Mouse (Mus musculus): ENCODE measurements around the gene Susd1. TPM values are rescaled to one million over a fixed set of nuclear protein-coding genes. Genes with fewer than 3 reads are reported as not detected.
A peak's percentile ranks its signal among the peaks of the same experiment; 100 is the strongest.

Susd1 gene
- polyA plus RNA-seq, 1 experiment from 2014 or later: 3.6 TPM

DNA sequence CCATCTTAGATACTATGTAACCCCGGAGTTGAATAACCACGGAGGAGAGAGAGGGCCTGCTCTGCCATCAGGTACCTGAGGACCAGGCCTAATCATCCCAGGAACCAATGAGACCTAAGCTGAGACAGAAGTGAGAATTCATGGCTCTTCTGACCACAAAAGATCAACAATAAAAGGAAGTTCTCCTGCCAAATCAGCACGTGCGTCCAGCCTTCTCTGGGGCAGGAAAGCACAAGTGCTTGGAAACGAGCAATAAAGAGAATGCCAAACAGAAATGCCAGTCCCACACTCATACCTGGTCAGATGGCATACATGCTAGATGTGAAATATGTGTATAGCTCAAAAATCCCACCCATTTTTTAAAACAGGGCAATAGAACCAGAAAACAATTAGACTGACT is 58.6 kb downstream of the Susd1 start:
- no peaks in the 10 kb centered on the region for H3K9me3 ChIP-seq (ENCODE audit: control insufficient read depth, low read length)
- 72% methylated on average over 5 of the region's 5 CpGs for WGBS
- H3K27ac ChIP-seq (replicated peaks in 1 of 2; ENCODE audit: control insufficient read depth in 1 of 2, insufficient read depth in 1 of 2, low read depth in 2 of 2, low read length in 2 of 2): no peak overlapping the region
- peaks cover 0 to 3% of the 10 kb centered on the region in 2 experiments; a peak in 1 of 4 replicates for H3K4me1 ChIP-seq (ENCODE audit: control insufficient read depth in 2 of 2, insufficient read depth in 2 of 2, low read length in 2 of 2)
- ATAC-seq (ENCODE audit: insufficient number of reproducible peaks, insufficient read depth, low FRiP score, low read depth): no peak
- H3K4me3 ChIP-seq (ENCODE audit: control insufficient read depth in 1 of 2, insufficient read depth in 1 of 2, low read depth in 1 of 2, low read length in 2 of 2): no peak overlapping the region
- H3K27me3 ChIP-seq (ENCODE audit: control insufficient read depth, insufficient read depth, low read length): no peaks in the 10 kb centered on the region
- H3K4me2 ChIP-seq (ENCODE audit: low read length): no peak overlapping the region
- no peaks in the 10 kb centered on the region for H3K36me3 ChIP-seq (ENCODE audit: control insufficient read depth, insufficient read depth, low read length)
- H3K9ac ChIP-seq (ENCODE audit: low read length): no peak overlapping the region

DNA sequence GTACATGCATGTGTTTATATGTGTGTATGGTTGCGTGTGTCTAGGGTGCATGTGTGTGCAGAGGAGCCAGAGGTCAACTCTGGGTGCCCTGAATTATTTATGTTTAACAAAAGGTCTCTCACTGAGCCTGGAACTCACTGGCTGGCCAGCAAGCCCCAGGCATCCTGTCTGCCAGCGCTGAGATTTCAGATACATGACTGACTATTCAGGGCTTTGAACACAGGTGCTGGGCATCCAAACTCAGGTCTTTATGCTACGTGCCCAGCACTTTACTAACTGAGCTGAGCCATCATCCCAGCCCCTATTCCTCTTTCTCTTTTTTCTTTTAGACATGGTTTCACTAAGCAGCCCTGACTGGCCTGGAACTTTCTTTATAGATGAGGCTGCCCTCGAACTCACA is 59.8 kb downstream of the Susd1 start:
- 90% methylated on average over 4 of the region's 4 CpGs for WGBS
- ATAC-seq (ENCODE audit: insufficient number of reproducible peaks, insufficient read depth, low FRiP score, low read depth): no peak

DNA sequence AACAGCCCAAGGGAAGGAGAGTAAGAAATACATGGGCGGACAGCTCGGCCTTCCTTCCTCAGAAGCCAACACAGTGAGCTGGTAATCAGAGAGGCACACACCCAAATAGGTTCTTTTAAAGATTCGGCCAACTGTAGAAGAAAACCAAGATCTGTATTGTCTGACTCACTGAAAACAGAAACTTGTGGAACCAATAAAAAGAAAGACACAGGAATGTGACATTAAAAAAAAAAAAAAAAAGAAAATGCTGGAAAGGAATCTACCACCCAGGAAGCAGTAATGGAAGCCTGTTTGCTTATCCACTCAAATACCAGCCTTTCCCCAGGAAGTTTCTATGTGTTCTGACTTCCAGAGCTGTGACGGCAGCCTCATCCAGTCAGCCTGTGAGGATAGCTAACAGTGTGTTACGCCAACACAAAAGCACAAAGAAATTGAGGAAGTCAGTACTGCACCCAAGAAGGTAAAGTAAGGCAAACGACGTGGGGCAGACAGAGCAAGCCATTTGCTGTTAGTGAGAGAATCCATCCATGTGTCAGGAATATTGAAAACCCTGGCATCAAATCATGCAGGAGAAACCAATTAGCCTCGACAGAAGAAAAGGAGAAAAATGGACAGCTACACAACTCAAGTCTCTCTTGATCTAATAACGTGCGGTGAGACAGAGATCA is 64.0 kb downstream of the Susd1 start:
- H3K9ac ChIP-seq (ENCODE audit: low read length): no peak overlapping the region
- 77% methylated on average over 10 of the region's 10 CpGs for WGBS
- no peak overlapping the region for H3K4me3 ChIP-seq (ENCODE audit: control insufficient read depth in 1 of 2, insufficient read depth in 1 of 2, low read depth in 1 of 2, low read length in 2 of 2)
- ATAC-seq (ENCODE audit: insufficient number of reproducible peaks, insufficient read depth, low FRiP score, low read depth): no peak
- H3K4me1 ChIP-seq (ENCODE audit: control insufficient read depth in 2 of 2, insufficient read depth in 2 of 2, low read length in 2 of 2): peaks cover 4 to 11% of the 10 kb centered on the region in 2 experiments
- no peaks in the 10 kb centered on the region for H3K27me3 ChIP-seq (ENCODE audit: control insufficient read depth, insufficient read depth, low read length)
- no peak overlapping the region for H3K27ac ChIP-seq (replicated peaks in 1 of 2; ENCODE audit: control insufficient read depth in 1 of 2, insufficient read depth in 1 of 2, low read depth in 2 of 2, low read length in 2 of 2)
- H3K4me2 ChIP-seq (ENCODE audit: low read length): no peak overlapping the region
- no peaks in the 10 kb centered on the region for H3K9me3 ChIP-seq (ENCODE audit: control insufficient read depth, low read length)
- H3K36me3 ChIP-seq (ENCODE audit: control insufficient read depth, insufficient read depth, low read length): no peaks in the 10 kb centered on the region

More for the DNA sequence above, 59.8 kb downstream of the Susd1 start:
- Histone ChIP-seq H3K9me3 (ENCODE audit: control insufficient read depth, low read length) (no peaks in the 10 kb centered on the region), H3K27ac (replicated peaks in 1 of 2; ENCODE audit: control insufficient read depth in 1 of 2, insufficient read depth in 1 of 2, low read depth in 2 of 2, low read length in 2 of 2) (no peak overlapping the region), H3K4me3 (ENCODE audit: control insufficient read depth in 1 of 2, insufficient read depth in 1 of 2, low read depth in 1 of 2, low read length in 2 of 2) (no peak overlapping the region), H3K27me3 (ENCODE audit: control insufficient read depth, insufficient read depth, low read length) (no peaks in the 10 kb centered on the region), H3K4me2 (ENCODE audit: low read length) (no peak overlapping the region), H3K9ac (ENCODE audit: low read length) (no peak overlapping the region), H3K4me1 (ENCODE audit: control insufficient read depth in 2 of 2, insufficient read depth in 2 of 2, low read length in 2 of 2) (no peaks in the 10 kb centered on the region; a peak in 1 of 4 replicates), H3K36me3 (ENCODE audit: control insufficient read depth, insufficient read depth, low read length) (no peaks in the 10 kb centered on the region)

DNA sequence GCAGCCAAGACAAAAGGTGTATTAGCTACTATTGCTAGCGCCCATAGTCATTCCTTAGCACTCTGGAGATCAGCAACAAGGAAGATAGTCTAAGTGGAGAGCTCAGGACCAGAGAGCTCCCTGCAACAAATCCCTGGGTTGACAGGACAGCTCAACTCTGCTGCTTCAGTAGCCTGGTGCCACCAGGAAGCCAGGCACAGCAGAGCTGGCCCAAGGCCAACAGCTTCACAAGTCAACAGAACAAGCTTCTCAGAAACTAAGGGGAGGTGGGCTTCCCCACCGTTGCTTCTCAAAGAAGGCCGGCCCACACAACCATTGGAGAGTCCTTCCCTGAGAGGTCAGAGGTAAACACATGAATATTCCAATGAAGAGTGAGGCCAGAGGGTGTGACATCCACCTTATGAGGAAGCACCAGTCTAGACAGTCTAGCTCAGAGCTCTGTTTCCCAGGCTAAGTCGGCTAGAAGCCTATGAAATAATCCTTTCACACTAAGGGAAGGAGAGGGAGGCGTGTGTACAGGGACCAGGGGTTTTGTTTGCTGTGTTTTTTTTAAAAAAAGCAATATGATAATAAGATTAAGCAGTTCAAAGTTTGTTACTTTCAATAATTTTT is 65.8 kb downstream of the Susd1 start:
- Histone ChIP-seq H3K9me3 (ENCODE audit: control insufficient read depth, low read length) (no peaks in the 10 kb centered on the region), H3K9ac (ENCODE audit: low read length) (no peak overlapping the region), H3K4me2 (ENCODE audit: low read length) (no peak overlapping the region), H3K36me3 (ENCODE audit: control insufficient read depth, insufficient read depth, low read length) (no peaks in the 10 kb centered on the region), H3K27ac (replicated peaks in 1 of 2; ENCODE audit: control insufficient read depth in 1 of 2, insufficient read depth in 1 of 2, low read depth in 2 of 2, low read length in 2 of 2) (0 out of 4 replicates have a peak overlapping the region, but pooled peaks of 1 of the 2 experiments have one; percentile 19), H3K4me1 (ENCODE audit: control insufficient read depth in 2 of 2, insufficient read depth in 2 of 2, low read length in 2 of 2) (peaks cover 8 to 15% of the 10 kb centered on the region in 2 experiments), H3K4me3 (ENCODE audit: control insufficient read depth in 1 of 2, insufficient read depth in 1 of 2, low read depth in 1 of 2, low read length in 2 of 2) (no peak overlapping the region), H3K27me3 (ENCODE audit: control insufficient read depth, insufficient read depth, low read length) (no peaks in the 10 kb centered on the region)
- 40% methylated on average over 5 of the region's 5 CpGs for WGBS
- ATAC-seq (ENCODE audit: insufficient number of reproducible peaks, insufficient read depth, low FRiP score, low read depth): no peak

DNA sequence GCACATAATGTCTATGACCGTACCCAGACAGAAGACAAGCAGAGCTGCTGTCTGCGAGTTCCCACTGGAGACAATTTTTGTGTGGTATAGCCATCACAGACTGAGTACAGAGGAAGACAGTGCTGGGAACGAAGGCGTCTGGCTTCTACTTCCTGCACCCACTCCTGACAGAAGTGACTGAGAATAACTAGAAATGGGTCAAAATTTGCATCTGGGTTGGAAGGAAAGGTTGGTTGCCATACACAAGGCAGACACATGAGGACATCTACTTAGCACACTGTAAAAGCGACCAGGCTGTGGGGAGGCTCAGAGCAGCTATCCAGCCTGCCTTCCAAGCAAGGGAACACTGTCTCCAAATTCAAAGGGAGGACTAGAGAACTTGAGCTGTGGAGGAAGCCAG is 66.5 kb downstream of the Susd1 start:
- H3K9me3 ChIP-seq (ENCODE audit: control insufficient read depth, low read length): no peaks in the 10 kb centered on the region
- no peaks in the 10 kb centered on the region for H3K36me3 ChIP-seq (ENCODE audit: control insufficient read depth, insufficient read depth, low read length)
- H3K9ac ChIP-seq (ENCODE audit: low read length): no peak overlapping the region
- no peak overlapping the region for H3K4me2 ChIP-seq (ENCODE audit: low read length)
- H3K27me3 ChIP-seq (ENCODE audit: control insufficient read depth, insufficient read depth, low read length): no peaks in the 10 kb centered on the region
- 87% methylated on average over 5 of the region's 5 CpGs for WGBS
- no peak overlapping the region for H3K4me3 ChIP-seq (ENCODE audit: control insufficient read depth in 1 of 2, insufficient read depth in 1 of 2, low read depth in 1 of 2, low read length in 2 of 2)
- no peak for ATAC-seq (ENCODE audit: insufficient number of reproducible peaks, insufficient read depth, low FRiP score, low read depth)
- no peak overlapping the region for H3K27ac ChIP-seq (replicated peaks in 1 of 2; ENCODE audit: control insufficient read depth in 1 of 2, insufficient read depth in 1 of 2, low read depth in 2 of 2, low read length in 2 of 2)
- H3K4me1 ChIP-seq (ENCODE audit: control insufficient read depth in 2 of 2, insufficient read depth in 2 of 2, low read length in 2 of 2): peaks cover 8 to 15% of the 10 kb centered on the region in 2 experiments

DNA sequence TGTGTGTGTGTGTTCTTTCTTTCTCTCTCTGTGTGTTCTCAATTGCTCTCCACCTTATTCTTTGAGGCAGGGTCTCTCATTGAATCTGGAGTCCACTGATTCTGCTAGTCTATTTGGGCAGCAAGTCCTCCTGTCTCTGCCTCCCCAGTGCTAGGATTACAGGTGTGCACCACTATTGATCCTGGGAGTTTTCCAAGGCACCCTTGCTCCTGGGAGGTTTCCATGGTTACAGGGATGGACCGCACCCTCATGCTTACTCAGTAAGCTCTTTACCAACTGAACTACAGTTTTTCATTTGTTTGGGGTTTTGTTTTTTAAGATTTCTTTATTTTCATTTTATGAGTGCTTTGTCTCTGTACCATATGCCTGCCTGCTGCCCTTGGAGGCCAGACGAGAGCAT is 68.5 kb downstream of the Susd1 start:
- no peaks in the 10 kb centered on the region for H3K27me3 ChIP-seq (ENCODE audit: control insufficient read depth, insufficient read depth, low read length)
- no peaks in the 10 kb centered on the region for H3K36me3 ChIP-seq (ENCODE audit: control insufficient read depth, insufficient read depth, low read length)
- H3K9me3 ChIP-seq (ENCODE audit: control insufficient read depth, low read length): no peaks in the 10 kb centered on the region
- no peak overlapping the region for H3K4me3 ChIP-seq (ENCODE audit: control insufficient read depth in 1 of 2, insufficient read depth in 1 of 2, low read depth in 1 of 2, low read length in 2 of 2)
- H3K4me1 ChIP-seq (ENCODE audit: control insufficient read depth in 2 of 2, insufficient read depth in 2 of 2, low read length in 2 of 2): peaks cover 8 to 21% of the 10 kb centered on the region in 2 experiments
- no peak for ATAC-seq (ENCODE audit: insufficient number of reproducible peaks, insufficient read depth, low FRiP score, low read depth)
- H3K9ac ChIP-seq (ENCODE audit: low read length): no peak overlapping the region
- H3K27ac ChIP-seq (replicated peaks in 1 of 2; ENCODE audit: control insufficient read depth in 1 of 2, insufficient read depth in 1 of 2, low read depth in 2 of 2, low read length in 2 of 2): no peak overlapping the region
- 95% methylated on average over 2 of the region's 2 CpGs for WGBS
- no peak overlapping the region for H3K4me2 ChIP-seq (ENCODE audit: low read length)

DNA sequence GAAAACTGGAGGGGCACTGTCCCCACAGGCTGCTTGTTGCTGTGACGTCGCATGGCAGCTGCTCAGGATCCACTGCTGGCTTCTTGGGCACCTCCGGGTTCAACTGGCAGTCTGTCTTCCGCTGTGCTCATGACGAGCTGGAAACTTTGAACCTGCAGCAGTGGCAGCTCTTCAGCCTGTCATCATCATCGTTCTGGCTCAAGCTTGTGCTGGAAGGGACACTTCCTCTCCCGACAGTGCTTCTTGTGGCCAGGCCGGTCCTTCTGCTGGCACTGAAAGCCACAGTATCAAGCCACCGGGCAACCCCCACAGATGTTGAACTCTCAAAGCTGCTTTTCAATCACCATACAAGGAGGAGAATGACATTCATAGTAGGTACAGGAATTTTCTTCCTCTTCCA is 70.3 kb downstream of the Susd1 start:
- H3K9me3 ChIP-seq (ENCODE audit: control insufficient read depth, low read length): no peaks in the 10 kb centered on the region
- 31% methylated on average over 9 of the region's 9 CpGs for WGBS
- no peak overlapping the region for H3K4me3 ChIP-seq (ENCODE audit: control insufficient read depth in 1 of 2, insufficient read depth in 1 of 2, low read depth in 1 of 2, low read length in 2 of 2)
- H3K4me2 ChIP-seq (ENCODE audit: low read length): no peak overlapping the region
- no peak for ATAC-seq (ENCODE audit: insufficient number of reproducible peaks, insufficient read depth, low FRiP score, low read depth)
- H3K4me1 ChIP-seq (ENCODE audit: control insufficient read depth in 2 of 2, insufficient read depth in 2 of 2, low read length in 2 of 2): peaks cover 17 to 39% of the 10 kb centered on the region in 2 experiments
- H3K27me3 ChIP-seq (ENCODE audit: control insufficient read depth, insufficient read depth, low read length): no peaks in the 10 kb centered on the region
- H3K36me3 ChIP-seq (ENCODE audit: control insufficient read depth, insufficient read depth, low read length): no peaks in the 10 kb centered on the region
- no peak overlapping the region for H3K27ac ChIP-seq (replicated peaks in 1 of 2; ENCODE audit: control insufficient read depth in 1 of 2, insufficient read depth in 1 of 2, low read depth in 2 of 2, low read length in 2 of 2)
- H3K9ac ChIP-seq (ENCODE audit: low read length): no peak overlapping the region

Measured in heart, embryonic 14.5 days (tissue).